Mouse (Mus musculus) common myeloid progenitor, adult 5-6 weeks (primary cell): Measurements from ENCODE around the gene Smap2. TPM values are rescaled to one million over a fixed set of nuclear protein-coding genes. Genes with fewer than 3 reads are reported as not detected.

Experiments
- ATAC-seq: replicated peaks from 2 replicates; pipeline ENCODE4 v1.8.0; 2016; ENCODE audit warnings: low read depth, mild to moderate bottlenecking, moderate TSS enrichment, inconsistent platforms; ENCODE audit not compliant: poor library complexity, severe bottlenecking
- total RNA-seq: library from RNA; stranded (forward); fragments of 200-1000, 187-1606 nt; gene quantifications from 2 replicates; pipeline ENCODE4 v1.2.3, GENCODE M21; 2017

The Smap2 gene
- total RNA-seq, 1 experiment from 2014 or later = 81.6 TPM

GRCm38 (mm10) chr4:120921461-120921860 is 95.6 kb downstream of the Smap2 start:
- no peak for ATAC-seq

Other genes starting within 250 kb of the Smap2 start
- gene Nfyc, start 185.7 kb downstream of the Smap2 start, total RNA-seq = 51.2 and 73.2 TPM in 2 replicates
- gene Rims3, start 162.4 kb downstream of the Smap2 start, total RNA-seq = 0.05 and 0.19 TPM in 2 replicates
- gene Exo5, start 92.2 kb downstream of the Smap2 start, total RNA-seq = 24.9 and 27.5 TPM in 2 replicates
- 1.6 and 7.9 TPM in 2 replicates for gene Zfp69, start 65.5 kb downstream of the Smap2 start, total RNA-seq
- not detected in 2 replicates for gene Col9a2, start 22.1 kb upstream of the Smap2 start, total RNA-seq
- gene Zmpste24, start 81.0 kb upstream of the Smap2 start, total RNA-seq = 53.3 and 60.1 TPM in 2 replicates
- not detected in 2 replicates for gene Tmco2, start 92.0 kb upstream of the Smap2 start, total RNA-seq
- 34.7 and 37.5 TPM in 2 replicates for gene Rlf, start 197.8 kb upstream of the Smap2 start, total RNA-seq